Mouse (Mus musculus) lung, postnatal 0 days (tissue): ENCODE data around the gene Adamts13. TPM values are rescaled to one million over a fixed set of nuclear protein-coding genes. Genes with fewer than 3 reads are reported as not detected.

ENCODE experiments used
- ATAC-seq: fragments of 200-750 bp; cut with Nextera tagmentation; 2 replicates; pipeline ENCODE4 v1.8.0; 2017; ENCODE audit warnings: moderate library complexity
- DNase-seq: peaks from one replicate; pipeline ENCODE4 v3.0.0-alpha.2; 2016; ENCODE audit warnings: low spot score
- H3K27ac ChIP-seq: fragments of 300-500 bp; sonication (generic); 2 replicates; pipeline ENCODE4 v1.5.1; 2014; ENCODE audit warnings: antibody characterized with exemption, mild to moderate bottlenecking, low read length, mixed read lengths
- H3K27me3 ChIP-seq: fragments of 300-500 bp; sonication (generic); replicated peaks from 2 replicates; pipeline ENCODE4 v1.6.1; 2014; ENCODE audit warnings: low read length, mixed read lengths; ENCODE audit not compliant: insufficient read depth
- H3K36me3 ChIP-seq: fragments of 300-500 bp; sonication (generic); 2 replicates; pipeline ENCODE4 v1.6.1; 2014; ENCODE audit warnings: low read length, mixed read lengths; ENCODE audit not compliant: insufficient read depth
- H3K4me1 ChIP-seq: fragments of 300-500 bp; sonication (generic); 2 replicates; pipeline ENCODE4 v1.6.1; 2014; ENCODE audit warnings: antibody characterized with exemption, low read depth, low read length, mixed read lengths; ENCODE audit not compliant: insufficient read depth
- H3K4me2 ChIP-seq: fragments of 300-500 bp; sonication (generic); replicated peaks from 2 replicates; pipeline ENCODE4 v1.6.1; 2014; ENCODE audit warnings: low read depth, mild to moderate bottlenecking, low read length, moderate library complexity, mixed read lengths
- H3K4me3 ChIP-seq: fragments of 300-500 bp; sonication (generic); 2 replicates; pipeline ENCODE4 v1.5.1; 2014; ENCODE audit warnings: low read depth, low read length
- H3K9ac ChIP-seq: fragments of 300-500 bp; sonication (generic); replicated peaks from 2 replicates; pipeline ENCODE4 v1.6.1; 2014; ENCODE audit warnings: low read depth, mild to moderate bottlenecking
- H3K9me3 ChIP-seq: fragments of 300-500 bp; sonication (generic); 2 replicates; pipeline ENCODE4 v1.6.1; 2016; ENCODE audit warnings: low read length, mixed read lengths
- CTCF ChIP-seq: IDR thresholded peaks from 2 replicates; pipeline ENCODE4 v1.5.1; 2016; ENCODE audit warnings: antibody characterized with exemption, mild to moderate bottlenecking
- EP300 ChIP-seq: IDR thresholded peaks from 2 replicates; pipeline ENCODE4 v1.6.1; 2016; ENCODE audit warnings: antibody characterized with exemption, mild to moderate bottlenecking, control low read depth
- WGBS: fragments of 180-500 bp; shearing (Covaris S2); extraction: QIAGEN DNeasy Blood & Tissue Kit; methylation state at CpG from one replicate; pipeline ENCODE4 v1.1.7; 2014; 5-methylcytosine and 5-hydroxymethylcytosine counted together
- polyA plus RNA-seq: library from polyadenylated mRNA; unstranded; fragments of >200 nt; fragmentation: Nextera tagmentation; extraction: Ambion mirVana; gene quantifications from 2 replicates; pipeline ENCODE4 v1.2.1, GENCODE M21; 2015

Gene Adamts13
- polyA plus RNA-seq, 1 experiment from 2014 or later = 0.26 TPM

DNA sequence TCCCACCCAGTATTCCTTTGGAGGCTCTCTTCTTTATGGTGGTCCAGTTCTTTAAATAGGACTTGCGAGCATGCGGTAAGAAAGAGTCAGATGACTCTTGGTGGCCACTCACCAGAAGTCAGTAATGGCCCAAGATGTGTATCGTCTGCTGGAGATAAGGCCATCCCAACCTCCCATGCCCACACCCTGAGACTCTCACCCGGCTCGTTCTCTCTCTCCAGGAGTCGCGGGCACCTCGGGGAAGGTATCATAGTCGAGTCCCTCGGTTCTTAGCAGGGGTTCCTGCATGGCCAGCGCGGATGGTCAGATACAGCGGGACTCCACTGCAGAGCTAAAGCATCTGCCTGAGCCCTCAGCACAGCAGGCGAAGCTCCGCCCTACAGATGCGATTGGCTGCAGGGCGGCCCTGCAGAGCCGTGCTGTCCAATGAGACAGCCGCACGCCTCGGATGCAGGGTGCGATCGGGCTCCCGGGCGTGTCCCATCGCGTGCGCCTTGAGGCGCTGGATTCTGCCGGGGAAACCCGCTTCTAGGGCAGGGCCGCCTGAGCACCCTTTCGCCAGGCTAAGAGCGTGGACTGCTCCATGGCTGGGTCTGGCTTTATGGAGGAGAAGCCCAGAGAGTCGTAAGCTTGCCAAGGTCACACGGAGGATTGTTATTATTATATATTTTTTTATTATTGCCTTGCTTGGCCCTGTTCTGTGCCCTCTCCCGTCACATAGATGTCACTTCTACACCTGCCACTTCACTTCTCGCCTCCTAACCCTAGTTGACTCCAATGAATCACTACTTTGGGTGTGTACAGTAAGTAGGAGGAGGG is 54.6 kb downstream of the Adamts13 start, which contains the start of gene Slc2a6:
Slc2a6 (minus strand) TSS at position 381 of the 819 bp plus-strand sequence.
- Histone ChIP-seq H3K9ac (no peak within 1 kb of the TSS), H3K27me3 (no peaks in the 10 kb centered on the region), H3K27ac (no peak within 1 kb of the TSS), H3K9me3 (no peaks in the 10 kb centered on the region), H3K4me2 (peak within 1 kb of the TSS; percentile 46), H3K4me3 (no peak within 1 kb of the TSS), H3K36me3 (no peaks in the 10 kb centered on the region), H3K4me1 (no peaks in the 10 kb centered on the region)
- DNase-seq = peak; percentile 93
- no peak for TF ChIP-seq EP300
- TF ChIP-seq CTCF = no peak
- WGBS = 3% methylated on average over 37 of the region's 38 CpGs
- peak; percentile 100 for ATAC-seq

DNA sequence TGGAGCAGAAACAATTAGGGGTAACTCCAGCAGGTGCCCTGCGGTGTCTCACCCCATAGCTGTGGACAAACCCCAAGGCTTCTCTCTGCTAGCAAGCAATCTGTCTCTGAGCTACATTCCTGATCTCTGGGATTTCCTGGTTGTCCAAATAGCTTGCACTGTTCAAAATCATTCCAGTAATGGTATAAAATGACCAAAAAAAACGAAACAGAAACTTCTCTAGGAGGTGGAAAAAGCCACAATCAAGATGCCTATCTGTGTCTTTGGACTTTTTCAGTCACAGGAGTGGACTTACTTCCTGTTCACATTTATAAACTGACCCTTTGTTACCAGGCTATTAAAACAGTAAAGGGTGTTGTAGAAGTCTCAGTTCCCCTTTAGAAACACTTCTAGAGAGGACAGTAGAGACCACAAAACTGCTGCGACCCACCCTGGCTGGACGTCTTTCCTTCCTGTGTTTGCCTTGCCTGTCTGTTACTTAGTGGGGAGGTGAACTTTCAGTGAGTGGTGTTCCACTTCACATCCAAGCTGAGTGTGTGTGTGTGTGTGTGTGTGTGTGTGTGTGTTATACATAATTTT is 55.3 kb downstream of the Adamts13 start:
- no peak overlapping the region for H3K9ac ChIP-seq
- H3K27me3 ChIP-seq = no peaks in the 10 kb centered on the region
- no peak overlapping the region for H3K4me3 ChIP-seq

DNA sequence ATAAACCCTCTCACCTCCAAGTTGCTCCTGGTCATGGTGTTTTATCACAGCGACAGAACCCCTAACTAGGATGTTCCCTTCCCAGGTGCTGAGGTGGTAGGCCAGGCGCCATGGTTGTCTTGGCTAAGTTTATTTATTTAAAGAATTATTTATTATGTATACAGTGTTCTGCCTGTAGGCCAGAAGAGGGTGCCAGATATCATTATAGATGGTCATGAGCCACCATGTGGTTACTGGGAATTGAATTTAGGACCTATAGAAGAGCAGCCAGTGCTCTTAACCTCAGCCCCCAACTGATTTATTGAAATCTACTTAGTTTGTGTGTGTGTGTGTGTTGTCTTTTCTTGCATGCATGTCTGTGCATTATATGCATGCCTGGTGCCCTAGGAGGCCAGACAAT is 59.1 kb downstream of the Adamts13 start:
- TF ChIP-seq EP300 = no peak
- no peak; the same call in 1 of the 2 replicates for TF ChIP-seq CTCF
- H3K27me3 ChIP-seq = no peaks in the 10 kb centered on the region
- H3K36me3 ChIP-seq = no peaks in the 10 kb centered on the region
- ATAC-seq (no peak), DNase-seq (no peak)
- H3K9ac ChIP-seq = no peak overlapping the region
- H3K4me2 ChIP-seq = no peak overlapping the region
- 44% methylated on average over 2 of the region's 2 CpGs for WGBS
- no peaks in the 10 kb centered on the region for H3K4me1 ChIP-seq
- no peak overlapping the region for H3K4me3 ChIP-seq
- H3K9me3 ChIP-seq = no peaks in the 10 kb centered on the region
- no peak overlapping the region for H3K27ac ChIP-seq

More for the DNA sequence above, 55.3 kb downstream of the Adamts13 start:
- Histone ChIP-seq H3K9me3 (no peaks in the 10 kb centered on the region), H3K4me2 (peak overlapping the region; percentile 46), H3K27ac (no peak overlapping the region), H3K36me3 (no peaks in the 10 kb centered on the region), H3K4me1 (no peaks in the 10 kb centered on the region)
- DNase-seq = peak; percentile 25
- ATAC-seq = no peak
- WGBS = 35% methylated on average over 4 of the region's 4 CpGs
- no peak for TF ChIP-seq EP300
- no peak for TF ChIP-seq CTCF

DNA sequence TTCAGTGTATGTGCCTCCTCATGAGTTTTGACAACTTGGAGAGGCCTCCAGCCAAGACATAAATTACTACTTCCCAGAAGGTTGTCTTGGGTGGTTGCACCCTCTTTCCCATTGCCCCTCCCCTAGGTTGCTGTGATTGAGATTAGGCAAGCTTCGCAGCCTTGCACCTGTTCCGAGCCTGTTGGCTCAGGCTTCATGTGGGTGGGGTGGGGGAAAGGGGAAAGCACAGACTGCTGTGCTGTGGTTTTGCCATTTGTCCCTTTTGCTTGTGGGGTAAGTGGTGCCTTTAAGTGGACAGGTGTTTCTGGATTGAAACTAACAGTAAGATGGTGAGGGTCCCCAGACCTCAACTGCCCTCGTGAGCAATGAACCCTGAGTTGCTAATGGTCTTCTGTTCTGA is 62.8 kb downstream of the Adamts13 start:
- ATAC-seq (no peak), DNase-seq (no peak)
- Histone ChIP-seq H3K4me3 (no peak overlapping the region), H3K4me1 (no peaks in the 10 kb centered on the region), H3K9ac (no peak overlapping the region), H3K27ac (no peak overlapping the region), H3K27me3 (no peaks in the 10 kb centered on the region), H3K9me3 (no peaks in the 10 kb centered on the region), H3K36me3 (no peaks in the 10 kb centered on the region), H3K4me2 (no peak overlapping the region)
- TF ChIP-seq EP300 (no peak), CTCF (no peak)
- 68% methylated on average over 3 of the region's 3 CpGs for WGBS

DNA sequence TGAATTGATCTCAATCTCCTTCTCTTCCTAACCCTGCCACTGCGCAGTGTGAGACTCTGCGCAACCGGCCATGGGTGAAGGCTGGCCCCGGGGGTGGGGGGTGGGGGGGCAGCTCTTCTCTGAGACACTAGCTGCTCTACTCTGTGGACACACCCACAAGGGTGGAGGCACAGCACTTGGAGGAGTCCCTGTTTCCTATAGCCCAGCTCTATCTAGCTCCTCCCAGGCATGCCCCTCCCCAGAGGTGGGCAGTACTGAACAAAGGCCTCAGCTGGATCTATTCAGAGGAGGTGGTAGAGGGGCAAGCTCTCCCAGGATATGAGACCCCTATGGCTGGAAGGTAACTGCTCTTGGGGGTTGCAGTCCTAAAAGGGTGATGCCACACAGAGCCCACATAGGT is 63.8 kb downstream of the Adamts13 start:
- H3K9me3 ChIP-seq = no peaks in the 10 kb centered on the region
- H3K4me1 ChIP-seq = no peaks in the 10 kb centered on the region
- H3K4me3 ChIP-seq = no peak overlapping the region
- no peaks in the 10 kb centered on the region for H3K36me3 ChIP-seq
- TF ChIP-seq EP300 (no peak), CTCF (no peak)
- no peak overlapping the region for H3K9ac ChIP-seq
- ATAC-seq (no peak), DNase-seq (no peak)
- H3K4me2 ChIP-seq = no peak overlapping the region
- no peaks in the 10 kb centered on the region for H3K27me3 ChIP-seq
- WGBS = 58% methylated on average over 4 of the region's 4 CpGs
- H3K27ac ChIP-seq = no peak overlapping the region

DNA sequence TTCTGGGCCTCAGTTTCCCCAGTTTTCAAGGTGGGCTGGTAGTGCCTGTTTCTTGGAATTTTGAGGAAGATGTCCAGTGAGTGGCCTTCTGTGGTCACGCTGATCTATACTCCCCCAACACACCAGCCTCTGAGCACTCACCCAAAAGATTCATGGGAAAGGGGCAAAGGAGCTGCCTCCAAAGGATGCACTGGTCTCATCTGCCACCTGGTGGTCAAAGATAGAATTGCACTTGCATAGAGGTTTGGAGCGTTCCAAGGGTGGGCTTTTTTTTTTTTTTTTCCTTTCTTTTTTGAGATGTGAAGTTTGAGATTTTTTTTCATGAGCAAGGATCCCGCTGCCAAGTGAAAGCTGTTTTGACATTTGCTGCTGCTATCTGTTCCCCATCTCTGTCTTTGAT is 65.4 kb downstream of the Adamts13 start:
- H3K27me3 ChIP-seq = no peaks in the 10 kb centered on the region
- no peaks in the 10 kb centered on the region for H3K36me3 ChIP-seq
- H3K9ac ChIP-seq = no peak overlapping the region
- ATAC-seq (peak; percentile 20), DNase-seq (peak; percentile 76)
- H3K4me3 ChIP-seq = no peak overlapping the region
- no peaks in the 10 kb centered on the region for H3K4me1 ChIP-seq
- no peak overlapping the region for H3K27ac ChIP-seq
- 0% methylated on average over 3 of the region's 3 CpGs for WGBS
- no peaks in the 10 kb centered on the region for H3K9me3 ChIP-seq
- TF ChIP-seq CTCF (peak; percentile 96), EP300 (no peak)
- no peak overlapping the region for H3K4me2 ChIP-seq
